Mouse (Mus musculus) liver, embryonic 14.5 days (tissue): ENCODE measurements around the gene Rabif. TPM values are rescaled to one million over a fixed set of nuclear protein-coding genes. Genes with fewer than 3 reads are reported as not detected.
A peak's percentile ranks its signal among the peaks of the same experiment; 100 is the strongest.

Experiments used
- ATAC-seq: fragments of 200-750 bp; cut with Nextera tagmentation; 2 replicates; pipeline ENCODE4 v1.8.0; 2017; ENCODE audit warnings: moderate number of reproducible peaks, mild to moderate bottlenecking, moderate library complexity; ENCODE audit not compliant: insufficient read depth
- DNase-seq, 3 experiments: peaks; one replicate each; pipeline ENCODE4 v3.0.0-alpha.2; 2012 to 2013; ENCODE audit warnings: low read depth in 3 of 3, low spot score in 3 of 3
- H3K27ac ChIP-seq: fragments of 300-500 bp; sonication (generic); 2 replicates; pipeline ENCODE4 v1.5.1; 2014; ENCODE audit warnings: moderate library complexity, mild to moderate bottlenecking, control low read depth, inconsistent platforms
- H3K27me3 ChIP-seq: fragments of 300-500 bp; sonication (generic); 2 replicates; pipeline ENCODE4 v1.6.1; 2014; ENCODE audit warnings: mild to moderate bottlenecking, low read length, moderate library complexity; ENCODE audit not compliant: control insufficient read depth, insufficient read depth
- H3K36me3 ChIP-seq: fragments of 300-500 bp; sonication (generic); replicated peaks from 2 replicates; pipeline ENCODE4 v1.6.1; 2014; ENCODE audit warnings: low read depth; ENCODE audit not compliant: control insufficient read depth, insufficient read depth
- H3K4me1 ChIP-seq, 2 experiments: fragments of 200-500 bp in 1 of 2; fragments of 300-500 bp in 1 of 2; sonication (generic) in 1 of 2; replicated peaks; 2 replicates each; pipeline ENCODE4 v1.6.1; 2012 to 2014; ENCODE audit warnings: antibody characterized with exemption in 1 of 2, inconsistent platforms in 1 of 2, low read length in 1 of 2; ENCODE audit not compliant: control insufficient read depth in 2 of 2, insufficient read depth in 2 of 2
- H3K4me2 ChIP-seq: fragments of 300-500 bp; sonication (generic); 2 replicates; pipeline ENCODE4 v1.6.1; 2014; ENCODE audit warnings: low read depth, mild to moderate bottlenecking, control low read depth, moderate library complexity
- H3K4me3 ChIP-seq, 2 experiments: fragments of 200-500 bp in 1 of 2; fragments of 300-500 bp in 1 of 2; sonication (generic) in 1 of 2; 2 replicates each; pipeline ENCODE4 v1.5.1; 2012 to 2014; ENCODE audit warnings: low read depth in 2 of 2, low read length in 2 of 2, mild to moderate bottlenecking in 2 of 2, control low read depth in 1 of 2, inconsistent platforms in 1 of 2, moderate library complexity in 1 of 2; ENCODE audit not compliant: insufficient read depth in 1 of 2
- H3K9ac ChIP-seq: fragments of 300-500 bp; sonication (generic); replicated peaks from 2 replicates; pipeline ENCODE4 v1.6.1; 2014; ENCODE audit warnings: mild to moderate bottlenecking, control low read depth, moderate library complexity
- H3K9me3 ChIP-seq: fragments of 300-500 bp; sonication (generic); 2 replicates; pipeline ENCODE4 v1.6.1; 2016; ENCODE audit warnings: low read length, mixed read lengths; ENCODE audit not compliant: control insufficient read depth
- CTCF ChIP-seq: IDR thresholded peaks from 2 replicates; pipeline ENCODE4 v1.5.1; 2016; ENCODE audit warnings: antibody characterized with exemption, low read depth, control low read depth
- EP300 ChIP-seq: IDR thresholded peaks from 2 replicates; pipeline ENCODE4 v1.6.1; 2016; ENCODE audit warnings: antibody characterized with exemption, low read depth
- WGBS: fragments of 180-500 bp; shearing (Covaris S2); extraction: QIAGEN DNeasy Blood & Tissue Kit; methylation state at CpG from one replicate; pipeline ENCODE4 v1.1.7; 2014; ENCODE audit not compliant: insufficient replicate concordance; 5-methylcytosine and 5-hydroxymethylcytosine counted together
- polyA plus RNA-seq, 2 experiments: library from polyadenylated mRNA; depleted of rRNA in 1 of 2; stranded (reverse) in 1 of 2; unstranded in 1 of 2; fragments of >200 nt; fragmentation: Nextera tagmentation in 1 of 2; extraction: Ambion mirVana in 1 of 2; gene quantifications; 2 replicates each; pipeline versions ENCODE4 v1.2.1 to v1.2.3; 2012 to 2014

Gene Rabif
- polyA plus RNA-seq, 2 experiments, result 9.7 to 16.8 TPM

DNA sequence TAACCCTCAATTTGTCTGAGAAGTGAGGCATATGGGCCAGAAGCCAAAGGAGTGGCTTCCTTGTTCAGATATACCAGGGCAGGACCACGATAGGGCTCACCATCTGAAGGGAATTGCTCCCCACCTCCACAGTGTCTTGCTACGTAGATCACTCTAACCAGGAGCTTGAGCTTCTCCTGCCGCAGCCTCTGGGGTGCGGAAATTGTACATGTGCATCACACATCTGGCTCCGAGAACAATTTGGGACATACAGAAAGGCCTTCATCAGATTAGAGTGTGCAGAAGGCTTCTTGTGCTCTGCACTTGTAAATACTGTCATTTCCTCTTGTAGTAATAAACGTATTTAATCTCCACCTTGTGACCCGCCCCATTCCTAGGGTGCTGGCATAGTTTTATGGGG, 26.7 kb downstream of the Rabif start:
- no peak for ATAC-seq
- no peaks in the 10 kb centered on the region for H3K27me3 ChIP-seq
- no peak for DNase-seq
- no peak overlapping the region for H3K27ac ChIP-seq
- no peak overlapping the region for H3K4me2 ChIP-seq
- no peak overlapping the region for H3K4me3 ChIP-seq
- TF ChIP-seq CTCF (no peak), EP300 (no peak)
- no peak overlapping the region for H3K9ac ChIP-seq
- WGBS, result 39% methylated on average over 7 of the region's 7 CpGs
- peaks cover 23 to 32% of the 10 kb centered on the region in 2 experiments for H3K4me1 ChIP-seq
- no peaks in the 10 kb centered on the region for H3K9me3 ChIP-seq
- H3K36me3 ChIP-seq, result no peaks in the 10 kb centered on the region

DNA sequence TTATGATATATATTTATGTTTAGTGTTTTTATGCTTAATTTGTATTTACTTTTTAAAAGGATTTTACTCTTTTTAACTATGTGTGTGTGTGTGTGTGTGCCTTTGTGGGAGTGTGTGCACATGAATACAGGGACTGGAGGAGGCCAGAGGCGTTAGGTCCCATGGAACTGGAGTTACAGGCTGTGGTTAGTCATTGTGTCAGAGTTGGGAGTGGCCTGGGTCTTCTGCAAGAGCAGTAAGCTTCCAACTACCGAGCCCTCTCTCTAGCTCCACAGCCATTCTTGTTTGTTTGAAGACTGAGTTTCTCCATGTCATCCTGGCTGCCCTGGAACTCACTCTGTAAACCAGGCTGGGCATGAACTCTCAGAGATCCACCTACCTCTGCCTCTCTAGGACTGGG, 27.9 kb downstream of the Rabif start:
- ATAC-seq (no peak), DNase-seq (no peak)
- TF ChIP-seq EP300 (no peak), CTCF (no peak)
- H3K27ac ChIP-seq, result no peak overlapping the region
- no peaks in the 10 kb centered on the region for H3K36me3 ChIP-seq
- peaks cover 33 to 43% of the 10 kb centered on the region in 2 experiments for H3K4me1 ChIP-seq
- no peak overlapping the region for H3K4me2 ChIP-seq
- H3K4me3 ChIP-seq, result no peak overlapping the region
- H3K27me3 ChIP-seq, result no peaks in the 10 kb centered on the region
- no peak overlapping the region for H3K9ac ChIP-seq
- H3K9me3 ChIP-seq, result no peaks in the 10 kb centered on the region
- WGBS, result 24% methylated on average over 2 of the region's 2 CpGs

GRCm38 (mm10) chr1:134524424-134524823, 30.0 kb downstream of the Rabif start:
- Histone ChIP-seq H3K27me3 (no peaks in the 10 kb centered on the region), H3K36me3 (no peaks in the 10 kb centered on the region), H3K4me2 (no peak overlapping the region), H3K4me1 (peaks cover 37 to 43% of the 10 kb centered on the region in 2 experiments), H3K4me3 (no peak overlapping the region), H3K9ac (no peak overlapping the region), H3K27ac (no peak overlapping the region), H3K9me3 (no peaks in the 10 kb centered on the region)
- peak; percentile 68 for TF ChIP-seq CTCF
- TF ChIP-seq EP300, result no peak
- ATAC-seq (no peak), DNase-seq (peak in 1 of 3 experiments; percentile 39)
- WGBS, result 55% methylated on average over 5 of the region's 5 CpGs

GRCm38 (mm10) chr1:134525015-134525414, 30.6 kb downstream of the Rabif start:
- no peaks in the 10 kb centered on the region for H3K36me3 ChIP-seq
- no peak overlapping the region for H3K4me2 ChIP-seq
- no peak overlapping the region for H3K4me3 ChIP-seq
- H3K9me3 ChIP-seq, result no peaks in the 10 kb centered on the region
- H3K4me1 ChIP-seq, result peaks cover 34 to 40% of the 10 kb centered on the region in 2 experiments
- no peaks in the 10 kb centered on the region for H3K27me3 ChIP-seq
- no peak for TF ChIP-seq EP300
- TF ChIP-seq CTCF, result no peak
- H3K27ac ChIP-seq, result no peak overlapping the region
- ATAC-seq (no peak), DNase-seq (no peak)
- H3K9ac ChIP-seq, result no peak overlapping the region
- 71% methylated on average over 1 of the region's 1 CpGs for WGBS

- WGBS, result 9% methylated on average over 6 of the region's 6 CpGs
- peak; percentile 73 to 77 (median 75) for DNase-seq
- Histone ChIP-seq H3K9me3 (no peaks in the 10 kb centered on the region), H3K9ac (peak overlapping the region; percentile 69), H3K27ac (peak overlapping the region; percentile 97), H3K4me2 (peak overlapping the region; percentile 64), H3K4me3 (peak overlapping the region; percentile 33 to 40), H3K4me1 (peaks cover 24 to 30% of the 10 kb centered on the region in 2 experiments), H3K27me3 (no peaks in the 10 kb centered on the region), H3K36me3 (no peaks in the 10 kb centered on the region)
- ATAC-seq, result peak; percentile 98
- TF ChIP-seq CTCF, result no peak
- TF ChIP-seq EP300, result peak; percentile 94
These were observed 32.3 kb downstream of the Rabif start for GRCm38 (mm10) chr1:134526752-134527151.
